ENCODE assay signal across 8 mouse cellular contexts in genomic region chr1:131134942-131135522, GRCm38 (mm10). TPM values are rescaled to one million over a fixed set of nuclear protein-coding genes. Genes with fewer than 3 reads are reported as not detected.
A peak's percentile ranks its signal among the peaks of the same experiment; 100 is the strongest.
DNase-seq lines count a peak whose midpoint lies in the region; ATAC-seq and TF ChIP-seq lines count a peak whose summit lies in the region.

No protein-coding gene starts in this region.

- TF ChIP-seq EP300 in lung, postnatal 0 days (IDR thresholded peaks at IDR 0.05), result no peak

- no peak overlapping the region; the same call in 1 of the 2 replicates for H3K9ac ChIP-seq in forebrain, embryonic 15.5 days (replicated peaks)
- H3K9ac ChIP-seq in lung, postnatal 0 days (replicated peaks; ENCODE audit: low read depth), result no peak overlapping the region
- H3K9ac ChIP-seq in intestine, postnatal 0 days (ENCODE audit: low read depth, low read length), result no peak overlapping the region

- peaks cover 45% of the 10 kb centered on the region for H3K4me1 ChIP-seq in forebrain, embryonic 15.5 days
- no peaks in the 10 kb centered on the region for H3K4me1 ChIP-seq in lung, postnatal 0 days (ENCODE audit: insufficient read depth, low read depth, low read length)
- no peaks in the 10 kb centered on the region for H3K4me1 ChIP-seq in intestine, postnatal 0 days (replicated peaks; ENCODE audit: control insufficient read depth, insufficient read depth, low read length)

- no peak for TF ChIP-seq CTCF in layer of hippocampus, adult 2 months (conservative IDR thresholded peaks at IDR 0.05)
- no peak for TF ChIP-seq CTCF in lung, postnatal 0 days (IDR thresholded peaks at IDR 0.05)
- TF ChIP-seq CTCF in intestine, postnatal 0 days (IDR thresholded peaks at IDR 0.05; ENCODE audit: low read depth), result no peak

- WGBS in forebrain, embryonic 15.5 days, result 27% methylated on average over 8 of the region's 8 CpGs
- 46% methylated on average over 8 of the region's 8 CpGs for WGBS in lung, postnatal 0 days
- WGBS in intestine, postnatal 0 days, result 70% methylated on average over 8 of the region's 8 CpGs

- no peak for ATAC-seq in forebrain, embryonic 15.5 days (replicated peaks)
- ATAC-seq in lung, postnatal 0 days, result no peak
- no peak for ATAC-seq in intestine, postnatal 0 days

- no peaks in the 10 kb centered on the region for H3K27me3 ChIP-seq in forebrain, embryonic 15.5 days
- H3K27me3 ChIP-seq in lung, postnatal 0 days (replicated peaks; ENCODE audit: insufficient read depth, low read length), result no peaks in the 10 kb centered on the region
- H3K27me3 ChIP-seq in intestine, postnatal 0 days (replicated peaks; ENCODE audit: control insufficient read depth, insufficient read depth, low read length), result no peaks in the 10 kb centered on the region

- no peak for DNase-seq in layer of hippocampus, adult 2 months (ENCODE audit: low spot score in 2 of 2)
- no peak for DNase-seq in layer of hippocampus, adult 9-11 months
- peak; percentile 60 for DNase-seq in Muller cell, postnatal 12 days (ENCODE audit: inconsistent ontology term)
- DNase-seq in lung, postnatal 0 days (ENCODE audit: low spot score), result peak; percentile 67
- no peak for DNase-seq in yolk sac, embryonic 10.5 days (ENCODE audit: low spot score)
- DNase-seq in cerebellum, adult 9-10 months, result no peak

- no peaks in the 10 kb centered on the region for H3K9me3 ChIP-seq in forebrain, embryonic 15.5 days
- H3K9me3 ChIP-seq in lung, postnatal 0 days (ENCODE audit: low read length), result no peaks in the 10 kb centered on the region
- no peaks in the 10 kb centered on the region for H3K9me3 ChIP-seq in intestine, postnatal 0 days (ENCODE audit: control insufficient read depth)

- peak overlapping the region; percentile 82 for H3K4me2 ChIP-seq in forebrain, embryonic 15.5 days (replicated peaks)
- H3K4me2 ChIP-seq in lung, postnatal 0 days (replicated peaks; ENCODE audit: low read depth, low read length), result no peak overlapping the region
- H3K4me2 ChIP-seq in intestine, postnatal 0 days (replicated peaks; ENCODE audit: low read depth), result no peak overlapping the region

- peak overlapping the region; percentile 72 for H3K4me3 ChIP-seq in layer of hippocampus, adult 2 months
- no peak overlapping the region; the same call in 1 of the 2 replicates for H3K4me3 ChIP-seq in forebrain, embryonic 15.5 days
- H3K4me3 ChIP-seq in lung, postnatal 0 days (ENCODE audit: low read depth, low read length), result no peak overlapping the region
- H3K4me3 ChIP-seq in intestine, postnatal 0 days (ENCODE audit: low read depth, low read length), result no peak overlapping the region

- peak overlapping the region; percentile 84; the same call in 1 of the 2 replicates for H3K27ac ChIP-seq in layer of hippocampus, adult 2 months
- H3K27ac ChIP-seq in forebrain, embryonic 15.5 days (replicated peaks), result peak overlapping the region; percentile 57
- no peak overlapping the region for H3K27ac ChIP-seq in lung, postnatal 0 days (ENCODE audit: low read length)
- no peak overlapping the region for H3K27ac ChIP-seq in intestine, postnatal 0 days (ENCODE audit: low read depth, low read length)

- peaks cover 5% of the 10 kb centered on the region for H3K36me3 ChIP-seq in forebrain, embryonic 15.5 days
- H3K36me3 ChIP-seq in lung, postnatal 0 days (ENCODE audit: insufficient read depth, low read length), result no peaks in the 10 kb centered on the region
- no peaks in the 10 kb centered on the region; the same call in 1 of the 2 replicates for H3K36me3 ChIP-seq in intestine, postnatal 0 days (ENCODE audit: control insufficient read depth, insufficient read depth)

RNA-seq across cellular contexts. Expression of gene Dyrk3, which starts 3.1 kb away (rescaled TPM):
- total RNA-seq in layer of hippocampus, adult 2 months (2021), result 10 to 100 TPM; 19.2 to 21.7 TPM
- polyA plus RNA-seq in forebrain, embryonic 15.5 days (2015; fragmentation: Nextera tagmentation; extraction: Ambion mirVana), result 17.9 and 20.8 TPM in 2 replicates
- polyA plus RNA-seq in lung, postnatal 0 days (2015; fragmentation: Nextera tagmentation; extraction: Ambion mirVana), result 3.4 and 4.7 TPM in 2 replicates
- polyA plus RNA-seq in intestine, postnatal 0 days (2015; fragmentation: Nextera tagmentation; extraction: Ambion mirVana), result 0.54 and 0.80 TPM in 2 replicates

RNA-seq across cellular contexts. Expression of gene Eif2d, which starts 17.9 kb away (rescaled TPM):
- total RNA-seq in layer of hippocampus, adult 2 months (2021), result 10 to 100 TPM; 41.2 to 48.6 TPM
- 58.4 and 61.6 TPM in 2 replicates for polyA plus RNA-seq in forebrain, embryonic 15.5 days (2015; fragmentation: Nextera tagmentation; extraction: Ambion mirVana)
- polyA plus RNA-seq in lung, postnatal 0 days (2015; fragmentation: Nextera tagmentation; extraction: Ambion mirVana), result 36.3 and 42.5 TPM in 2 replicates
- 26.4 and 27.1 TPM in 2 replicates for polyA plus RNA-seq in intestine, postnatal 0 days (2015; fragmentation: Nextera tagmentation; extraction: Ambion mirVana)

RNA-seq across cellular contexts. Expression of gene Mapkapk2, which starts 37.4 kb away (rescaled TPM):
- 10 to 100 TPM; 28.4 to 29.4 TPM for total RNA-seq in layer of hippocampus, adult 2 months (2021)
- 23.8 and 26.9 TPM in 2 replicates for polyA plus RNA-seq in forebrain, embryonic 15.5 days (2015; fragmentation: Nextera tagmentation; extraction: Ambion mirVana)
- polyA plus RNA-seq in lung, postnatal 0 days (2015; fragmentation: Nextera tagmentation; extraction: Ambion mirVana), result 62.4 and 65.0 TPM in 2 replicates
- polyA plus RNA-seq in intestine, postnatal 0 days (2015; fragmentation: Nextera tagmentation; extraction: Ambion mirVana), result 34.9 and 35.9 TPM in 2 replicates

Comparison
In these comparisons a context has a peak if more than half of its experiments do, and no peak if none do; other contexts are left out.
1. DNase-seq: peak in Muller cell, postnatal 12 days (single experiment) and lung, postnatal 0 days (single experiment); none in layer of hippocampus, adult 2 months (0 of 2), layer of hippocampus, adult 9-11 months (single experiment), yolk sac, embryonic 10.5 days (single experiment) and cerebellum, adult 9-10 months (single experiment).
2. H3K27ac ChIP-seq: peak in layer of hippocampus, adult 2 months (single experiment) and forebrain, embryonic 15.5 days (single experiment); none in lung, postnatal 0 days (single experiment) and intestine, postnatal 0 days (single experiment).